10 mouse cellular contexts compared by ENCODE assay signal in the genomic region with DNA sequence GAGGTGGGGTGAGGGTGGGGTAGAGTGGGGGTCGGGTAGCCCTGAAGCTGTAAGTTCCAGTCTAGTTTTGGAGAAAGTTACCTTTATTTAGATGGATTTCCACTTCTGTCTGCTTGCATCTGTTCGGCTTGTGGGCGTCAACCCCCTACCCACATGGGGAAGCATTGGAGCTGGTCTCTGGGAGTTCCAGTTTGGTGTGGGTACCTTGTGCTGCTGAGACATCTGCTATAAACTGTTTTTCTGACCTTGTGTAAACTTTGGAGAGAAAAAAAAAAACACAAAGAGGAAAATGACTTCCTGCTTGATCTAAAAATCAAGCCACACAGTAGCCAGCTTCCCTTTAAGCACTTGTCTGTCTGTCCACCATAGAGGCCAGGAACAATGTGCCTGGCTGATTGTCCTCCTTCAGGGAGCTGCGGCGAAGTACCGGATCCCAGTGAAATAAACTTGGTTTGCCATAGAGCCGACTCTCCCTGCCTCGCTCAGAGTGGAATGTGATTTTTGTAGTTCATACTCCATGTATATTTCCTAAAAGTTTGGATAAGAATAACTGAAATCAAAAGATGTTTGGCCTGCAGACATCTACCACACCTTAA. TPM values are rescaled to one million over a fixed set of nuclear protein-coding genes. Genes with fewer than 3 reads are reported as not detected.
DNase-seq lines count a peak whose midpoint lies in the region; ATAC-seq lines count a peak whose summit lies in the region.
"Had no signal": no experiment of that assay in that cellular context is flagged by ENCODE, and none has a peak within 500 bp of the region (broad histone marks: within the 10 kb centered on the region; RNA-seq: fewer than 3 reads in every experiment).

No protein-coding gene starts in this region.

- WGBS in intestine, embryonic 14.5 days = 32% methylated on average over 8 of the region's 8 CpGs

- no peaks in the 10 kb centered on the region for H3K36me3 ChIP-seq in intestine, embryonic 14.5 days (ENCODE audit: control insufficient read depth, insufficient read depth, low read length)
- H3K36me3 ChIP-seq: hindbrain, embryonic 13.5 days had no signal

- H3K27me3 ChIP-seq in intestine, embryonic 14.5 days (replicated peaks; ENCODE audit: control insufficient read depth, insufficient read depth, low read length) = no peaks in the 10 kb centered on the region
- H3K27me3 ChIP-seq: hindbrain, embryonic 13.5 days had no signal

- no peak overlapping the region for H3K4me2 ChIP-seq in intestine, embryonic 14.5 days (ENCODE audit: low read length)
- H3K4me2 ChIP-seq: hindbrain, embryonic 13.5 days had no signal

- no peak overlapping the region for H3K4me3 ChIP-seq in intestine, embryonic 14.5 days (ENCODE audit: low read depth, low read length)
- H3K4me3 ChIP-seq: hindbrain, embryonic 13.5 days had no signal

- peak; percentile 26 to 38 for DNase-seq in left cerebral cortex, postnatal 25 days (ENCODE audit: low spot score in 2 of 2)
- no peak for DNase-seq in left cerebral cortex, postnatal 36 days (ENCODE audit: low spot score in 2 of 2)
- peak; percentile 55 for DNase-seq in heart, adult 8-10 months (ENCODE audit: low spot score)
- DNase-seq in intestine, embryonic 14.5 days (ENCODE audit: low spot score) = peak; percentile 54
- peak; percentile 67 for DNase-seq in lung, postnatal 36 days
- DNase-seq in urinary bladder, postnatal 36 days (ENCODE audit: low spot score in 2 of 2) = no peak
- no peak for DNase-seq in cerebellum, adult 11-12 months
- no peak for DNase-seq in ovary, adult 18-20 months (ENCODE audit: low spot score)
- DNase-seq: left cerebral cortex, postnatal 4 days had no signal

- intact Hi-C loops in left cerebral cortex, postnatal 25 days (cut with DNase I) = loop anchor here (5.0 kb wide), 1 partner anchor 50 kb away; a partner anchor contains a TSS
- intact Hi-C loops in left cerebral cortex, postnatal 36 days (cut with DNase I) = loop anchor here (5.0 kb wide), 1 partner anchor 50 kb away; a partner anchor contains a TSS

- peaks cover 15% of the 10 kb centered on the region for H3K4me1 ChIP-seq in intestine, embryonic 14.5 days (replicated peaks; ENCODE audit: control insufficient read depth, insufficient read depth, low read length)
- H3K4me1 ChIP-seq: hindbrain, embryonic 13.5 days had no signal

- no peak for ATAC-seq in intestine, embryonic 14.5 days (replicated peaks; ENCODE audit: low FRiP score, low TSS enrichment, low read depth)

- no peak overlapping the region; the same call in 1 of the 2 replicates for H3K27ac ChIP-seq in intestine, embryonic 14.5 days (ENCODE audit: low read depth)
- H3K27ac ChIP-seq: hindbrain, embryonic 13.5 days had no signal

- H3K9me3 ChIP-seq in intestine, embryonic 14.5 days (ENCODE audit: control insufficient read depth, low read length) = no peaks in the 10 kb centered on the region
- H3K9me3 ChIP-seq: hindbrain, embryonic 13.5 days had no signal

- H3K9ac ChIP-seq in intestine, embryonic 14.5 days (ENCODE audit: low read length) = no peak overlapping the region
- H3K9ac ChIP-seq: hindbrain, embryonic 13.5 days had no signal

RNA-seq across cellular contexts. Expression of a gene that starts 48.8 kb away (rescaled TPM):
- 10 to 100 TPM; 32.3 to 36.8 TPM for total RNA-seq in left cerebral cortex, postnatal 25 days (2021)
- 10 to 100 TPM; 30.4 to 40.0 TPM for total RNA-seq in left cerebral cortex, postnatal 36 days (2021)
- 1 to 10 TPM; 4.4 to 5.3 (median 4.5) TPM for total RNA-seq in heart, adult 8-10 months (2022)
- 6.7 and 7.0 TPM in 2 replicates for polyA plus RNA-seq in intestine, embryonic 14.5 days (2014; fragmentation: Nextera tagmentation; extraction: Ambion mirVana)

Comparison
In these comparisons a context has a peak if more than half of its experiments do, and no peak if none do; other contexts are left out.
1. DNase-seq: peak in left cerebral cortex, postnatal 25 days (2 of 2), heart, adult 8-10 months (single experiment), intestine, embryonic 14.5 days (single experiment) and lung, postnatal 36 days (single experiment); none in left cerebral cortex, postnatal 36 days (0 of 2), urinary bladder, postnatal 36 days (0 of 2), cerebellum, adult 11-12 months (single experiment) and ovary, adult 18-20 months (single experiment).
2. RNA of a gene that starts 48.8 kb away (total RNA-seq): 30.4 to 40.0 TPM in left cerebral cortex, postnatal 36 days and 32.3 to 36.8 TPM in left cerebral cortex, postnatal 25 days; 4.4 to 5.3 TPM in heart, adult 8-10 months; every median in the first group is over 4 times any median in the second.